Comparison of ENCODE assay signal across 16 mouse cellular contexts in genomic region chr4:125592663-125593062, GRCm38 (mm10).
"Had no signal": no experiment of that assay in that cellular context is flagged by ENCODE, and none has a peak within 500 bp of the region (broad histone marks: within the 10 kb centered on the region; RNA-seq: fewer than 3 reads in every experiment).

No protein-coding gene starts in this region.

- H3K4me2 ChIP-seq: neural tube, embryonic 13.5 days; neural tube, embryonic 15.5 days; stomach, embryonic 15.5 days had no signal

- H3K4me3 ChIP-seq: neural tube, embryonic 13.5 days; neural tube, embryonic 15.5 days; stomach, embryonic 15.5 days had no signal

- DNase-seq: retina, postnatal 1 day; right cerebral cortex, adult 18-20 months; right cerebral cortex, postnatal 14 days; right cerebral cortex, postnatal 25 days; right cerebral cortex, postnatal 4 days; spleen, adult 18-20 months; thymus, adult 18-20 months; thymus, adult 2 months; thymus, postnatal 14 days; thymus, postnatal 25 days; thymus, postnatal 36 days; thymus, postnatal 4 days had no signal

- H3K36me3 ChIP-seq: neural tube, embryonic 13.5 days; neural tube, embryonic 15.5 days; stomach, embryonic 15.5 days had no signal

- H3K9me3 ChIP-seq: neural tube, embryonic 13.5 days; neural tube, embryonic 15.5 days; stomach, embryonic 15.5 days had no signal

- H3K9ac ChIP-seq: neural tube, embryonic 13.5 days; neural tube, embryonic 15.5 days; stomach, embryonic 15.5 days had no signal

- H3K27ac ChIP-seq: neural tube, embryonic 13.5 days; neural tube, embryonic 15.5 days; stomach, embryonic 15.5 days; stomach, postnatal 0 days had no signal

- H3K27me3 ChIP-seq: neural tube, embryonic 15.5 days had no signal
